Mouse (Mus musculus) megakaryocyte, embryonic 14.5 days (primary cell): ENCODE measurements around the gene Bahcc1.

Source experiments
- FLI1 ChIP-seq: IDR thresholded peaks from 2 replicates; pipeline ENCODE4 v1.6.1; 2012; ENCODE audit warnings: low read length, inconsistent platforms, mixed read lengths
- GATA1 ChIP-seq: IDR thresholded peaks from 3 replicates; pipeline ENCODE4 v1.6.1; 2012; ENCODE audit warnings: mixed read lengths, low read length, inconsistent platforms, borderline replicate concordance

DNA sequence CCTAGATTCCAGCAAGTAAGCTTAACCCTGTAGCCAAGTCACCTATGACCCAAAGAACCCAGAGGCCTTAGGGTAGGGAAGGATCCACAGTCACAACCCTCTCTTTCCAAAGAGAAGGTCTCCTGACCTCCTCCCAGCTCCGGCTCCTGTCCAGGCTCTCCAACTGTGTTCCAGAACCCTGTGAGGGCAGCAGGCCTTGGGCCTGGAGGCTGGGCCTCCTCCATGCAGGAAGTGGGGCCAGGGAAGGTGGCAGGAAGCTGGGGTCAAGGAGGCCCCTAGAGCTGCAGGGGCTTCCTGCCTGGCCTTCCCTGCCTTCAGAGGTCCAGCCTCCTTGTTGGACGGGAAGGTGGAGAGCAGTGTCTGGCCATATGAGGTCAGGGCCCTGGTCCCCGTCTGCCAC lies 48.5 kb downstream of the Bahcc1 start:
- no peak for TF ChIP-seq GATA1
- TF ChIP-seq FLI1 = no peak
